Mouse (Mus musculus) cerebellum, postnatal 36 days (tissue): ENCODE results near the gene Kansl1l.

Source experiments
- DNase-seq, 2 experiments: peaks; one replicate each; pipeline ENCODE4 v3.0.0; 2021 to 2022; ENCODE audit warnings: mixed read lengths in 2 of 2

Kansl1l gene

DNA sequence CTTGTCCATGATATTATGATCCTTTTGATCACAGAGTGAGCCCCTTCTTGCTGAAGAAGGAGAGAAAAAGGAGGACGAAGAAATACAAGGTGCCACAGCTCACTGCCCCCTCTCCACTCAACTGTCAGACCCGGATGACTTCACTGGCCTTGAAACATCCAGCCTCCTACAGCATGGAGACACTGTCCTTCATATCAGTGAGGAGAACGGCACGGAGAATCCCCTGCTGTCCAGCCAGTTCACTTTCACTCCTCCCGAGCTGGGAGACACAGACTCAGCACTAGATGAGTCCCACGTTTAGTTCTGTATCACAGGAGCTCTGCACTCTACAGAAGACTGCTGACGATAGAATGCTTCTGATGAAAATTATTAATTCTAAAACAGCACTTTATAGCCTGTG, 122.1 kb downstream of the Kansl1l start:
- no peak for DNase-seq

DNA sequence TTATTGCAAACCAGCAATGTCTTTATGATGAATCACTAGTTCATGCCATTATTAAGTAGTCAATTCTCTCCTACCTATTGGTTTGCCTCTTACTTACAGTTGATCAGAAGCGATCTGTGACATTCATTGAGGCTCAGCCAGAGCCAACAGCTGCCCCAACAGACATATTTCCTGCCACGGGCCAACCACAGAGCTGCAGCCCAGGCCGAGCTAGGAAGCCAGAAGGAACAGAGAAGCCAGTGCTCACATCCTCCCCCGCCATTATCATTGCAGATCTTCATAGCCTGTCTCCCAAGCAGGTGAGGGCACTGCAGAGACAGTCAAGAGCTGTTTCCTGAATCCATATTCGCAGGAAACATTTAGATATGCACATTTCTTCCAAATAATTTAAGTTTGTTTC, 123.1 kb downstream of the Kansl1l start:
- DNase-seq, result no peak

DNA sequence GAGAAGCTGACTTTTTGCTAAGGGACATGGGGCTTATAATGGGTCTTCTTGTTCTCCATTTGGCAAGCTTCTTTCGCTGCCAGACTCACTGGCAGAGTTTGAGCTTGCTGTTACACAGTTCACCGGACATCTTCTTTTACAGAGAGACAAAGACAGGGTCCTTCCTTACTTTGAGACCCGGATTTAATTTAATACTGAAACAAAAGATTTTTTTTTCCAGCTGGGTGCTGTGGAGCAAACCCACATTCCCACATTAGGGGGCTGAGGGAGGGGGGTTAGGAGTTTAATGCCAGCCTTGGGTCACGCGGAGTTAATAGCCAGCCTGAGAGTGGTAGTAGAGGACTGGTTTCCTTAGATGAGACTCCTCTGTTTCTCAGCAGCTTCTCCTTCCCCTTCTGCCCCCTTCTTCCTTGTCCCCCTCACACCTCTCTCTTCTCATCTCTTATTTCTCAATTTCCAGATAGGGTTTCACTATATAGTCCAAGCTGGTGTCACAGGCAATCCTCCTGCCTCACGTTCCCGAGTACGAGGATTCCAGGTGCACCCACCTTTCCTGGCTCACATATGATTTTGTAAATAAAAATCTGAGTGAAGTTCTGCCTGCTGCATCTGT, 124.5 kb downstream of the Kansl1l start:
- no peak for DNase-seq

DNA sequence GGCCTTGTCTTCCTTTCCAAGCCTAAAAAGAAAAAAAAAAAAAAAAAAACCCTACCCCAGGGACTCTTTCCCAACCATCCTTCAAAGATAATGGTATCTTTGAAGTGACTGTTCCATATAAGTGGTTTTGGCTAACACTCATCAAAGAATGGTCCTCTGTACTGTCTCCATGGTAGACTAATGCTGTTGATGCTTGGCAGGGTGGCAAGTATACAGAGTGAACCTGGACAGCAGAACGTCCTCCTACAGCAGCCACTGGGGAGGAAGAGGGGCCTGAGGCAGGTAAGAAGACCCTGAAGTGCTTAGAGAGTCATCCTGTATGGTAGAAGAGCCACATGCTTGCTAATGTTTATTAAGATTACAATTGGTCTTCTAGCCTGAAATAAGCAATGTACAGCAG, 125.1 kb downstream of the Kansl1l start:
- no peak for DNase-seq

DNA sequence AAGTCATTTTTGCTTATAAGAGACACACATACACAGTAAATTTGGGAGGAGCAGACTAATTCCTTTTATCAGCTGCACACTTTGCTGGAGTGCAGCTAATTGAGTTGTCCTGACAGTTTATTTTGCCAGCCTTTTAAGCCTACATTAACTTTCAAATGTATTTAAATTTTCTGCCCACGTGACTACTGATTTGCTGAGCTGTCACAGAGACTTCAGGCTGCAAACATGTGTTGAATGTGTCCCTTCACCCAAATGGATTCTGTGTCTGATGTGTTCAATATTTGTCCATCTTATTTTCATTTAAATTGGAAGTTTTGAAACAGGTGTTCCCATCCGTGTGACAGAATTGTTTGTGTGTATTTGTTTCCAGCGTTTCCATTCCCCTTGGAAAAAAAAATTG, 125.6 kb downstream of the Kansl1l start:
- DNase-seq, result no peak

DNA sequence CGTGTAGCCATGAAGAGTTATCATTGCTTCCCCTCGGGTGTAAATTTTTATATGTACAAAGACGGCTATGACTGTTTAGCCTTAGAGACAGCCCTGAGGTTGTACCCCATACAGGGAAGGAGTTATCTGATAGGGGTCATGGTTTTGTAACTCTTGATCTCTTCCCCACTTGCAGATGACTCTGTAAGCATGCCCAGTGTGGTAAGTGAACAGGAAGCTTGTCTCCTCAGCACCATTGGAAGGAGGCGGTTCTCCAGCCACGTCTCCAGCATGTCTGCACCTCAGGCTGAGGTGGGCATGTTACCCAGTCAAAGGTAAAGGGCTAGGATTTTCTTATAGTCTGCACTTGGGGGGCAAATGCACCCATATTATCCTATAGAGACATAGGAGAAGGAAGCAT, 134.4 kb downstream of the Kansl1l start:
- DNase-seq, result no peak

DNA sequence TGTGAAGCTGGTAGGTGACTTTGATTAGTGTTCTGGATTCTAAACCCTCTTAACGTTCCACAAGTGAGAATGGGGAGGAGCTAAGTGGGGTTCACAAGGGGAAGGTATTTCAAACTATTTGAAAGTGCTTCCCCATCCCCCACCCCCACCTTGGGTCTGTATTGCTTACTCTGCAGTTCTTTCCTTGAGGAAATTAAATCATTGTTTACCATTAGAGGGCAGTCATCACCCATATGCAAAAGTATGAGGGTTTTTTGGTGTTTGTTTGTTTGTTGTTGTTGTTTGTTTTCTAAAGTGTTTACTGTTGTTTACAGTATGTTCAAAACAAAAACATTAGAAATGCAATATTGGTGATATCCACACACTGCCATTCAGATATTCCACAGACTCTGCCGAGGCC, 138.7 kb downstream of the Kansl1l start:
- no peak for DNase-seq

DNA sequence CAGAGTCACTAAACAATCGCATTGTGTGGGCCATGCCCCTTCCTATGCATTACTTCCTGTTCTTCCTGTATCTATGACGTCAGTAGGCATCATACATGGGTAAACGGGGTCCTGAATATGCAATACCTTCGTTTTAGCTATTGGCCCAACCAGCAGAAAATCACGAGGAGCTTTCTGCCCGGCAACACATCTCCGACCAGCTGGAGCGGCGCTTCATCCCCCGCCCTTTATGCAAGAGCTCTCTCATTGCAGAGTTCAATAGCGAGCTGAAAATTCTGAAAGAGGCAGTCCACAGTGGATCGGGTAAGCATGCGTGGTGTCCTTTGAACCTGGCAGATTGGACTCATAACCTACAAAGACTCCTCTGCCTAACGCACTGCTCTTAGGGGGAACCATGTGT, 139.4 kb downstream of the Kansl1l start:
- DNase-seq, result no peak

DNA sequence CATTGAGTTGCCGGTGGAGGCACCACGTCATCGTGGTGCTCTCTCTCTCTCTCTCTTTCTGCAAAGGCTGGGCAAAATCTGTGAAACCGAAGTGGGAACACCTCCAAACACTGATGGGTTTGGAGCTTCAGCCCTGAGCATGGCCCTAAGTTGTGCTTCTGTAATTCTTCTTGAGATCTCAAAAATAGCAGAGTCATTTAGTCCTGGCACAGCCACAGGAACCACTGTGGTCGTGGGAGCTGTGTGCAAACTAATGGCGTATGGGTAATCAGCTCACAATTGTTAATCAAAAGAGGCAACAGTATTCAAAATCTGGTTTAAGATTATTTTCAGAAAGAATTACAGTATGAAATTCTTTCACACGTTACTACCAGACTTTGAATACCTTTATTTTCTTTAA, 144.6 kb downstream of the Kansl1l start:
- DNase-seq, result no peak

DNA sequence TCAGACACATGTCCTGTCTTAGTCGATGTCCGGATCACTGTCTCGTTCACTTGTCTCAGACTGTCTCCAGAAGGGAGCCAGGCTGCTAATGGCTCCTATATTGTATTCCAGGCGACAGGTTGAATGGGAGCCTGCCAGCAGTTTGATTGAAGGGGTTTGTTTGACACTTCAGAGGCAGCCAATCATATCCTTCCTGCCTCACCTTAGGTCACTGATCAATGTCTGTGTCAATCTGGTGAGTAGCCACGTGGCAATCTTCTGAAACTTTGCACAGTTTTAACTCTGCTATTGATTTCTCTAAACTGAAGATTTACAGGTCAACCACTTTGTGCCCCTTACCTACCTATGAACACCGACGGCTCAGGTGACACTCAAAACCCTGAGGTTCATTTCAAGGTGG, 145.9 kb downstream of the Kansl1l start:
- no peak for DNase-seq
